Mouse (Mus musculus): ENCODE measurements at regions not wholly inside any gene's neighbourhood (a gene's known extent, or its start where the extent isn't known, plus 50 kb on each side); places are given as distances from the start of the nearest gene placed in this dataset.

DNA sequence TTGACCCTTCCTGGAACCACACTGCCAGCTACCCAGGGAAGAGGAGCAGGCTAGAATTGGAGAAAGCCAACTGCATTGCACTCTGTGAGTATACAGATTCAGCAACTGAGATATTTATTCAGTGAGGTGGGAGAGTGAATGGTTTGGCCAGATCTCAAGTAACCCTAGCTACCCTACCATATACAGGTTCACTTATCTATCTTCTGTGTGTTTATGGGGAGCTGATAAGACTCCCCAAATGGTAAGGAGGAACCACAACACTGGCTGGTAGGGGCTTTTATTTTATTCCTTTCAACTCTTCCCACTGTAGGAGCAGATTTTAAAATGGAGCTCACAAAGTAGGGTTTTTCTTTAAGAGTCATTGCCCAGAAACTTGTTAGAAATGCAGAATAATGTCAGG is 62.9 kb downstream of the Arrdc3 start:
- DNase-seq (ENCODE audit: low spot score in 2 of 2): no peak

DNA sequence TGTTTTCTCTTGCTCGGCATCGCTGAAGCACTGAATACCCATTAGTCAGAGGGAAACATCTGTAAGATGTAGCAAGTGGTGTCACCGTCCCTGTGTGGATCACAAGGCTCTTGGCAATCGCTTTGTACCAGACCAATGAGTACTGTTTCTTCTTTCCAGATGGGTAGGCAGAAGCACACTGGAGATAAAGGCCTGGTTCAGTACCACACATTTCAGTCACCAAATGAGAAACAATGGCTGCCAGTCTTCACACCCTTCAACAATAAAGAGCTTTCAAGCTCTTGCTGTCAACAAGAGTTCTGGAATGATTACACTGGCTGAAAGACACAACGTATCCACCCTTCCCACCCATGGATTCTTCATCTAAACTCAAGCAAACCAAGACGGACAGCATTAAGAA is 64.5 kb downstream of the Arrdc3 start:
- DNase-seq (ENCODE audit: low spot score in 2 of 2): no peak

DNA sequence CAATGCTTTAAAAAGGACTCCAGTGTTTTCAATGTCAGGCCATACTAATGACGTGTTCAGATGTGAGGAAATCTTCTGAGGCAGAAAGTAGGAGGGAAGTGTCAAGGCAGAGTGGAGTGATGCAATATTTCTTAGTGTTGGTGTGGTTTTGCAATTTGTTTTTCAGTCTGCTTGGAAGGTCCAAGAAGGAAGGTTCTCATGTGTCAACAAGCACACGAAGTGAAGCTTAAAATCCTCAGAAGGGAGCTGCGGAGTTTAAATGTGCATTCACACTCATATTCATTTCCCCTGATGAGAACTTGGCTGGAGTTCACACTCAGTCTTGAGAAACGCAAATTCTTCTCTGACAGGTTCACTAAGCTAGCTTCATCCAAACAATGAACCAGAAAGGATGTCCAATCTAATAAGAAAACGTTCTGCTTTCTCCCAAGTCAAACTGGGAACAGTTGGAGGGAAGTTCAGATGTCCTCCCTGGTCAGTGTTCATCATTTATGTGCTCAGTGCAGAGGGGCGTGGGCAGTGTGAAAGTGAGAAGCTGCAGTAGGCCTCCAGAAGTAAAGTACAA is 66.0 kb downstream of the Arrdc3 start:
- DNase-seq (ENCODE audit: low spot score in 2 of 2): no peak

DNA sequence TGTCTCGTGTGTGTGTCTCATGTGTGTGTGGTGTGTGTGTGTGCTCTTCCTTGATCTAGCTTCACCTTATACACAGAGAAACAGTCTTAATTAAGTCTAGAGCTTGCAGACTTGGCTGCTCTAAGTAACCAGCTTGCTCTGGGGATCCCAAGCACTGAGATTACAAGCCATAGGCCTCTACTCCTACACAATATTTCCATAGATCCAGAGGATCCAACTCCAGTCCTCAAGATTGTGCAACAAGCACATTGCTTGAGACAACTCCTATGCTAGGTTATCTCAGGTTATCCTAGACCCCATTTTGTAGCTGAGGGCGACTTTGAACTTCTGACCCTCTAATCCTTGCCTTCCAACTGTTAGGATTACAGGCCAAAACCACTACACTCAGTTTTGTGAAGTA is 67.1 kb downstream of the Arrdc3 start:
- DNase-seq (ENCODE audit: low spot score in 2 of 2): no peak

DNA sequence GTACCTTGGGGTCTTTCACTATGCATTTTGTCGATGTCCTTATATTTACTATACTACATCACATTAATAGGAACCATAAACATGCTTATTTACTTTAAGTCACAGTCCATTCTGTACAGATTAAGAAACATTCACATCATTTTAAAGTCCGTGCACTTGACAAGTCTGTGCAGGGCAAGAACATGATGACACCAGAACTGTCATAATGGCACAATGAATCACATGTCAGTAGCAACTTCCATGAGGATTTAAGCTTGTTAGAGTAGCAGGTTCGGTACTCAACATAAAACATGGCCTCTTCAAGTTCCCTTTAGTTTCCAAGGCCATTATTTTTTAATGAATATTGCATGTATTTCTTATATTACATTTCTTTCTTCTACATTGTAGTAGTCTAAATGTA is 67.6 kb downstream of the Arrdc3 start:
- DNase-seq (ENCODE audit: low spot score in 2 of 2): no peak

DNA sequence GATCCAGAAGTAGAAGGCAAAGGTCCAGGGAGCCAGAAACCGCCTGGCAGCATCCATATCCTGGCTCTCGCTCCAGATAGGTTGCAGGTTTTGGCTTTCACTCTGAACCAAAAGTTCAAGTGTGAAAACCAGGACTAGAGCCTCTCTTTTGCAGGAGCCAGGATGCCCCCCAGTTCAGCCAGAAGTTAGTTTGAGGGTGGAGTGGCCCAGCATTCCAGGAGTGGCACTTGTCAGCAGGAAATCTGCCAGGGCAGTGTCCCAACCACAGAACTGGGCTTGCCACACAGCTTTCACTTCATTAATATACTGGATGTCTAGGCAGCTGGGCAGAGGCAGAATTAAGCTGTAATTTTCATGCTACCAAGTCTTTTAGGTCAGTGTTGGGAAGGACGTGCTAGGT is 68.1 kb downstream of the Arrdc3 start:
- DNase-seq (ENCODE audit: low spot score in 2 of 2): peak in 1 of 2 experiments; percentile 26

DNA sequence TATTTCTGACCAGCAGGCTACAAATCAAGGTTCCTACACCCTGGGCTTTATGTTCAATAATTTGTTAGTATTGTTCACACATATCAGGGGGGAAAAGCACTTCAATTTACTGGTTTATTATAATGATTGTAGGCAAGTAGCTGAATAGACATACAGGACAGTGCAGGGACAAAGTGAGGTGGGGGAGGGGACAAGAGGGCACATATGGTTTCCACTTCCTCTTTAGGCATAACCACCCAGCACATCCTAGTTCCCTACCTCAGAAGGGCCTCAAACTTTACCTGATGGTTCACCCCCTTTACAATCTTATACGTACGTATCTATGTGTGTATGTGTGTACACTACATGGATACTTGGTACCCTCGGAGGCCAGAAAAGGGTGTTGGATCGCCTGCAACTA is 69.7 kb downstream of the Arrdc3 start:
- no peak for DNase-seq (ENCODE audit: low spot score in 2 of 2)

DNA sequence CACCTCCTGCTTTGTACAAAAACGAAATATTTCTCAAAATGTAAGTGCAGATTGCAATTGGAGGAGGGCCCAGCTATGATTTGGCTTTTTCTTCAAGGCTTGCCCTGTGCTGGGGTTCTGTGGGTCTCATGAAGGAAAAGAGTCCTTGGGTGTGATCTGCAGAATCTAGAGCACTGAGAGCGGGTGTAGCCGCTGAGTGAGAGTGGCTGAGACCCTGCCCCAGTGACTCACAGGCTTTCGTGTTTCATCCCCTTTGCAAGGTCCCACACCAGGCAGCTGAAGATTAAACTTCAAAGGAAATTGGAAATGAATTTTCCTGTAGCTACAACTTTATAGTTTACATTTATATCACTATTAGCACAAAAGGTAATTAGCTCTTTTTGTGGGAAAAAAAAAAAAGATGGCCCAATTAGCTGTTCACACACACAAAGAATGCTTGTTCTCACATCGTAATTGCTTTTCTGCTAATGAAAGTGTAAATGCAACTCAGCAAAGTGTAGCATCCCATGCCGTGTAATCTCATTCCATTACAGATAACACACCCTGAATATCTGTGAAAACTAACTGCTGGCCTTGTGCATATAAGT is 71.0 kb downstream of the Arrdc3 start:
- DNase-seq (ENCODE audit: low spot score in 2 of 2): no peak

DNA sequence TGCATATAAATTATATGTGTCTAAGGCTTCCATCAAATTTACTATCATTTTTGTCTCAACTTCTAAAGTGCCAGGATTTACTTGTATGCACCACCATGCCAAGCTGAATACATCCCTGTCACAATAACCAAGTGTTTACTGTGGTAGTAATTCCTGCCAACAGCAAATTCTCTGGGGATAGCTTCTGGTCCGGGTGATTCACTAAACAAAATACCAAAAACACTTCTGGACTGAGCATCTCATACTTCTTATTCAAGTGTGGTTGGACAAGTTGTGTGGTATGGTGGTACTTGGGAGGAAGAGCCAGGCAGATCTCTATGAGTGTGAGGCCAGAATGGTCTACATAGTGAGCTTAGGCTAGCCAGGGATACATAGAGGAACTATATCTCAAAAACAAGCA is 73.8 kb downstream of the Arrdc3 start:
- DNase-seq (ENCODE audit: low spot score in 2 of 2): no peak

DNA sequence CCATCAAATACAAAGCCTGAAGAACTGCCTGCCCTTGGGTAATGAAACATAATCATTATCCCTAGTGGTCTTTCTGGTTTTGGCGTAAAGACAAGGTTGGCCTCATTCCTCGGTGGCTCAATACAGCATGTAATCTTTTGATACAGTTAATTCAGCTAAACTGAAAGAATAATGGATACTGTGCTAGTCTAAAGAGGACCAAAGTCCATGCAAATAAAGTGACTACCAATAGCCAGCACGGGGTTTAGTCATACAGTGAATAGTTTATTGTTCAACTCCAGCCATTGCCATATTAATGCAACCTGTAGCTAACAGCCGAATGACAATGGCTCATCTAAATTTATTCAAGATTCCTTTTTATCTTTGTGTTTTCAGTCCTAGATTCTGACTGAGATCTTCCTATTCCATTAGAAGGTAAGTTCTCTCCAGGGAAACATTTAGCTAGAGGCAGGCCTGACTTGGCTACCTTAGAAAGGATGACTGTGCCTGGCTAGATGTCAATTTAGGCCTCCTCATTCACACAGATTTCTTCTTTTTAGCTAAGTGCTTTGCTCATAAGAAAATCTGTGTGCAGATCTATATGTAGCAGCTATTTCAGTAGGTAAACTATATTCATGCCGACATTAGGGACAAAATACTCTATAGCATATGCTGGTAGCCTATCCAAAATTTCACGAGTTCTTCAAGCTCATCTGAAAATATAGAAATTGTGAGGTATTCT is 74.4 kb downstream of the Arrdc3 start:
- no peak for DNase-seq (ENCODE audit: low spot score in 2 of 2)

DNA sequence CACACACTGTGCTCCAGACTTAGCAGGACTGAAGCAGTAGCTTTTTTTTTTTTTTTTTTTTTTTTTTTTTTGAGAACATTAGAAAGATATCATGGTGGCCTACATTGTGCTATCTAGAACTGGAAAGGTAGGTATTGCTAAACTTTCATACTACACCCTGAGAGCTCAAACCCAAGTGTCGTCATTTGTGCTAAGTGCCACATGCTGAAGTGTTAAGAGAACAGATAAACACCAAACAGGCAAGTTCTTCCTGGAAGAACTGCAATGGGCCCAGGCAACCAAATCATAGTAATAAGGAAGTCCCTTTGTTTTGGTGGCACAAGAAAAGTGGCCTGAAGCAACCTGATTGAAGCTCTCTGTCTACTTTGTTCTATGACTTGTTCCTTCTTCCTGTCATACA is 76.6 kb downstream of the Arrdc3 start:
- no peak for DNase-seq (ENCODE audit: low spot score in 2 of 2)

DNA sequence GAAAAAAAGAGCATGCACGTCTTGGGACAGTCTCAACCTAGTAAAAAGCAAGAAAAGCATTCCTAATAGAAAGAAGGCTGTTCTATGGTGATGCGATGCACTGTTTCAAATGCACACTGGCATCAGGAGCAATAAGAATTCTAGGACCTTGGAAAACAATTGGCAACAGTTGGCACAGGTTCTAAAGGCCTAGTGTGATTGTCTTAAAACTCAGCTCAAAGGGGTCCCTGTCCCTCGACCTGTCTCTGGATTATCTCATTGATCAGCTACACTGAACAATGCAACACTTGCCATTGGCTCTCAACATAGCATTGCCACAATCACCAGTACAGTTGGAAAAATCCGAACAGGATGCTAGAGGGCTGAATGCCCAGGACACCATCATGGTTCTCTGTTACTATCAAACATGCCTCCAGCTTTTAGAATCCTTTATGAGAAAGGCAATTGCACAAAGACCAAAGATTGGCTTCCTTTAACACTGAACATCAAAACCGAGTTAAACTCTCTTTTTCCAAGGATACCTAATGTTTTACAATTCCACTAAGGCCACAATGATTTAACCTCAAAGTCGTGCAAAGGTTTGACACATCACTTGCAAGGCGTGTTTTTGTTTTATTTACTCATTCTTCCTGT is 78.9 kb downstream of the Arrdc3 start:
- DNase-seq (ENCODE audit: low spot score in 2 of 2): no peak

DNA sequence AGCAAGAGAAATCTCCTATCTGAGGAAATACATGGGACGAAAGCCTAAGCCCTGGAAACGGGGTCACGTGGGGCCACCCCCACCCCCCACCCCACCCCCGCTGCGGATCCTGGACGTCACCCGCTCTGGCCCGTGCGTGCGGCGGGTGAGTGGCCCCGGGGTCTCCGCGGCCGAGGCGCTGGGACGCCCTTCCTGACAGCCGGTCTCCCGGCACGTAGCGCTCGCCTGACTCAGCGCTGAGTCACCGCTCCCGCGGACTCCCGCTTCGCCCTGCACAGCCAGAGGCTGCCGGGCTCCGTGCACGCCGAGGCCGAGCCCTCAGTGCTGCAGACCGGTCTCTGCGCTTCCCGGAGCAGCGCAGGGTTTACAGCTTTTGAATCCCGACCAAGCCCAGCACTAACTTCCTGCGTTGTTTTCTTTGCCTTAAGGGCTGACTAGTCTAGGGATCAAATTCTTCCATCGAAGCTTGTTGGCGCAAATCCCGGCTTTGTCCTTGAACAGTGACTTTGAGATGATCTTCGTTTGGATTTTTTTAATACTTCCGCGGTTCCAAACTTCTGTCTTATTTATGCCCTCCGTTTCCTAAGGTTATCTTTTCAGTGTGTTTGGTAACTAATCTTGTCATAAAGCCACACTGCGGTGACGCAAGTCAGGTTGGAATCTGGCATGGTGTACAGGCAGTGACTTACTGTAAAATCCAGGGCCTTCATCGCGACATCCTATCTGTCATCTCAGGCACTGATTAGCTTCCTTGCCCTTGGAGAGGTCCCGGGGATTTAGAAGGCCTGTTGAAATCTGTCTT is 79.8 kb downstream of the Arrdc3 start:
- peak; percentile 68 to 70 for DNase-seq (ENCODE audit: low spot score in 2 of 2)

DNA sequence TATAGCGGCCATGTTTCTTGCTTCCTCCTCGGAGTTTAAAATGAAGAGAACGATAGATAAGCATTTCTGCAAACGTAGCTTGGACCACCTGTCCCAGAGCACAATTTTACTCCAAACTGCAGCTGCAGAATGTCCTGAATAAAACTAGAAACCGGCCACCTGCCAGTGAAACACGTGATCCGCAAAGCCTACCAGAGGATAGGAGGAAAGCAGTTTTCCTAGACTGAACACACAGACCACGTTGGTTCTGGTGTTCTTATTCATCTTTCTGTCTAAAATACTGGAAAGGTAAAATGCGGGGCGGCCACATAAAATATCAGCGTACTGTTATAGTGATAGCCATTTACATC is 80.4 kb downstream of the Arrdc3 start:
- peak; percentile 47 to 53 for DNase-seq (ENCODE audit: low spot score in 2 of 2)

DNA sequence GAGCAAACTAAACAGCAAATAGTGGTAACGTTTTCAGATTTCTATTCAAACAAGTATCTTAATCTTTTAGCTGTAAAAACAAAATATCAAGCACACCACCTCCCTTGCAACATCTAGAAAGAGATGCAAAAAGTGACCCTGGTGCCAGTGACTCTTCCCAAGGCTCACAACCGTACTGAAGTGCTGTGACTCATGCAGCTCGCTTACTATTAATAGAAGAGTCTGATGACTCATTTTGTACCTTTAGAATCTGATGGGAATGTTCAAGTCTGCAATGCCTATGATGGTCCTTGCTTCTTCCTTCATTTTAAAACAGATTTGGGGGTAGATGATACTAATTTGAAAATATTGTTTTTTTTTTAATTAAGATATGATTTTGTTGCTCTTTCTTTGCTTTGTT is 88.5 kb downstream of the Arrdc3 start:
- DNase-seq (ENCODE audit: low spot score in 2 of 2): no peak

DNA sequence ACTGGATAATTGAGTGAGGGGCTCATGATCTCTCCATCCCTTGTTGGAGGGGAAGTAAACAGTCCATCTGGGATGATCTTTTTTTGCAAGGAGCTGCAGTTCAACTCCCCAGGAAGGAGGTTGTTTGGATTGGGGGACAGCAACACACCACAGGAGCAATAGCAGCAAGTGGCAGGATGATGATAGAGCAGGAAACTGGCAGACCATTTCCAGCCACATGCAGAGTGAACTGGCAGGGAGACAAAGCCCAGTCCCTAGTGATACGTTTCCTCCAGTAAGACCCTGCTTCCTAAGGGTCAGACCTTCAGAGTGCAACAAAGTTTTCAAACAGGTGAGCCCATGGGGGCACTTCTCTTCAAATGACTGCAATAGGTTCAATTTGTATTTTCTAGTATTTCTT is 91.2 kb downstream of the Arrdc3 start:
- DNase-seq (ENCODE audit: low spot score in 2 of 2): no peak

DNA sequence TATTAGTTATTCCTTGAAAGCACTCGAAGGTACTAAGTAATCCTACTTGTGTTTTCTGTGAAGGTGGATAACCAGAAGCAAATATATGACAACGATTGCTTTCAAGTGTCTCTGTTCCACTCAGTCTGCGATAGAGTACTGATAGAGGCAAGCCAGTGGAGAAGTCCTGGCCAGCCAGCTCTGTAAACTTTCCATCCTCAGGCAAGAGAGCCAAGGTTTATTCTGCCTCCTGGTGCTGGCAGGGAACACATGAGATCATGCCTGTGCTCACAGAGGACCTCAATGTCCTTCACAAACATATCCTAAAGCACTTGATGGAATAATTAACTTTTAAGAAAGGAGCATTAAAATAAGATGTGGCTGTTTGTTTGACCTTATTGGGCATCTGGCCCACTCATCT is 94.1 kb downstream of the Arrdc3 start:
- DNase-seq (ENCODE audit: low spot score in 2 of 2): no peak

DNA sequence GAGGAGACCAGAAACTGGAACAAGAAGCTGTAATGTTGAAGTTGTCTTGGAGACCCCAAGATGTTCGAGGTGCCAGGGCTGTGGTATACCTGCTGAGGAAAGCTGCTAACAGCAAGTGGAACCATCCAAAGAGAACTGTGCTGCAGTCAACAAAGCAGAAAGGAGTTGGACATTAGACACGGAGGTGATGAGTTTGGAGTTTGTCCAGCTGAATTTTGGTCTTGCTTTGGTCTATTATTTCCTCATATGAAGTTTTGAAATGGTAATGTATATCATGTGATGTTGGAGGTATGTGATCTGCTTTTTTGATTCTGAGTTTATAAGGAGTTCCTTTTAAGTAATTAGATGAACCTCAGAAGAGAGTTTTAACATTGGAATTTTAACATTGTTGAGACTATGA is 98.0 kb downstream of the Arrdc3 start:
- no peak for DNase-seq (ENCODE audit: low spot score in 2 of 2)

DNA sequence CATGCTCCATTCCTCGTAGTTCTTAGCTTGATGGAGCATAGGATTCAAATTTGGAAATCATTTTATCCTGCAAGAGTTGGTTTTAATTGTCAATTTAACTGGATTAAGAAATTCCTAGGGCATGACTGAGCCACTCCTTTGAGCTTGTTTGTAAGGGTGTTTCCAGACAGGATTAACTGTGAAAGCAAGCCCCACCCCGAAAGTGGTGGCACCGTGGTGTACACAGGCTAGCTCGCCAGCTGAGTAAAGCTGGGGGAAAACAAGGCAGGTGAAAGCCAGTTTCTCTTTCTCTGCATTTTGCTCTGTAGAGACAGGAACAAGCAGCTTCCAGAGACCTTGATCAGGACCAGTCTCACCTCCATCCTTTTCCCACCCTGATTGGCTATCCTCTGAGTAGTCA is 103.5 kb downstream of the Arrdc3 start:
- DNase-seq (ENCODE audit: low spot score in 2 of 2): no peak

DNA sequence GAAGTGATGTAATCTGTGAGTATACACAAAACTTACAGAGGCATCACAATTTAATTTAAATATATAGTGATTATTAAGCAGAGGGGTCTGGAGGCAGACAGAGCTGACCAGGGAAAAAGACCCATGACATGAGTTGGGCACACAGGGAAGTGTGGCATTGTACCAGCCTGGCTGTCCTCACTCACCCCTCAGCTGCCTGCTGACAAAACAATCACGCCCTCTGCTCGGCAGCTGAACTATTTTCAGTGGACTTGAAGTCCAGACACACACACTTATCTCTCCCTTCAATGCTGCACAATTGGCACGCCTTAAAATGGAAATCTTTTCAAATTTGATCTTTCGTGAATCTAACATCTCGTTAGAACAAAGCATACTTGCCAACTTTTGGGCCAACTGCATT is 106.6 kb downstream of the Arrdc3 start:
- DNase-seq (ENCODE audit: low spot score in 2 of 2): no peak

DNA sequence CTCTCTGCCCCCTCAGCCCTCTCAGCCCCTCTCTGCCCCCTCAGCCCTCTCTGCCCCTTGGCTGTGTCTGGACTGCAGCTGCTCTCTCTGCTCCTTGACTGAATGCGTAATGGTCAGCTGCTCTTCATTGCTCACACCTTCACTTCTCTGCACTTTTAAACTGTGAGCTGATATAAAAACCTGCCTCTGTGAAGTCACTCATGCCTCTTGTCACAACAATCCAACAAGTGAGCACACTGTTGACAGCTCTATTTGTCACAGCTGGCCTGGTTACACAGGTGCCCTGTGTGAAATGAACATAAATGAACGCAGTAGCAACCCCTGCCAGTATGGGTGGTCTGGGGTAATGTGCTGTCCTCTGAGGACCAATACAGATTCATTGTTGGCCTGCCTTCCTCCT is 109.2 kb downstream of the Arrdc3 start:
- DNase-seq (ENCODE audit: low spot score in 2 of 2): no peak
